Mouse (Mus musculus) lung, adult 2 months (tissue): Measurements from ENCODE around the gene Nod1. TPM values are rescaled to one million over a fixed set of nuclear protein-coding genes. Genes with fewer than 3 reads are reported as not detected.

ENCODE experiments used
- DNase-seq: peaks from one replicate; pipeline ENCODE4 v3.0.0; 2022
- H3K4me1 ChIP-seq: fragments of 200-500 bp; 2 replicates; pipeline ENCODE4 v1.6.1; 2011; ENCODE audit warnings: low read length; ENCODE audit not compliant: control insufficient read depth, insufficient read depth
- H3K4me3 ChIP-seq: fragments of 200-500 bp; replicated peaks from 2 replicates; pipeline ENCODE3; 2011; ENCODE audit warnings: low read depth, mild to moderate bottlenecking, control low read depth, low read length; ENCODE audit errors: extremely low read depth
- CTCF ChIP-seq: fragments of 200-500 bp; IDR thresholded peaks from 2 replicates; pipeline ENCODE4 v1.5.1; 2011; ENCODE audit warnings: mild to moderate bottlenecking, low read length, control low read depth; ENCODE audit not compliant: insufficient read depth
- POLR2A ChIP-seq: fragments of 200-500 bp; IDR thresholded peaks from 2 replicates; pipeline ENCODE4 v1.6.1; 2011; ENCODE audit warnings: low read depth, mild to moderate bottlenecking, control low read depth, low read length, borderline replicate concordance; ENCODE audit errors: extremely low read depth
- WGBS: fragments of 180-500 bp; shearing (Covaris S2); methylation state at CpG from one replicate; pipeline ENCODE4 v1.1.7; 2018; 5-methylcytosine and 5-hydroxymethylcytosine counted together
- polyA plus RNA-seq: library from polyadenylated mRNA; depleted of rRNA; stranded (reverse); fragments of >200 nt; gene quantifications from 2 replicates; pipeline ENCODE4 v1.2.3, GENCODE M21; 2012

The Nod1 gene
- polyA plus RNA-seq, 1 experiment, result 66.0 TPM

GRCm38 (mm10) chr6:55009391-55010230, 37.2 kb upstream of the Nod1 start:
- 42% methylated on average over 16 of the region's 16 CpGs for WGBS
- H3K4me3 ChIP-seq, result no peak overlapping the region
- DNase-seq, result no peak

GRCm38 (mm10) chr6:55008401-55008800, 36.0 kb upstream of the Nod1 start:
- no peaks in the 10 kb centered on the region for H3K4me1 ChIP-seq
- 87% methylated on average over 8 of the region's 8 CpGs for WGBS
- H3K4me3 ChIP-seq, result no peak overlapping the region
- DNase-seq, result no peak
- TF ChIP-seq POLR2A (no peak), CTCF (no peak)

More at GRCm38 (mm10) chr6:55009391-55010230, 37.2 kb upstream of the Nod1 start:
- TF ChIP-seq POLR2A, result no peak
- no peak for TF ChIP-seq CTCF
- no peaks in the 10 kb centered on the region for H3K4me1 ChIP-seq

- whole genome bisulfite sequencing, result 41% methylated on average over 4 of the region's 4 CpGs
- DNase-seq, result no peak
- no peak overlapping the region for H3K4me3 ChIP-seq
- TF ChIP-seq POLR2A, result no peak
- no peak for TF ChIP-seq CTCF
- no peaks in the 10 kb centered on the region for H3K4me1 ChIP-seq
Observed at GRCm38 (mm10) chr6:55003559-55003958, 31.1 kb upstream of the Nod1 start.

- no peak for DNase-seq
- 66% methylated on average over 4 of the region's 4 CpGs for WGBS
- H3K4me3 ChIP-seq, result no peak overlapping the region
- TF ChIP-seq CTCF (no peak), POLR2A (no peak)
- H3K4me1 ChIP-seq, result no peaks in the 10 kb centered on the region
Observed at GRCm38 (mm10) chr6:55002438-55002837, 30.0 kb upstream of the Nod1 start.

GRCm38 (mm10) chr6:55001320-55001719, 28.9 kb upstream of the Nod1 start:
- Histone ChIP-seq H3K4me3 (no peak overlapping the region), H3K4me1 (no peaks in the 10 kb centered on the region)
- DNase-seq, result no peak
- TF ChIP-seq CTCF, result no peak
- no peak for TF ChIP-seq POLR2A
- 80% methylated on average over 4 of the region's 4 CpGs for WGBS

GRCm38 (mm10) chr6:54997726-54998125, 25.3 kb upstream of the Nod1 start:
- Histone ChIP-seq H3K4me1 (peaks cover 2% of the 10 kb centered on the region; the same call in 1 of the 2 replicates), H3K4me3 (no peak overlapping the region)
- no peak for DNase-seq
- TF ChIP-seq CTCF (no peak), POLR2A (no peak)
- WGBS, result 76% methylated on average over 6 of the region's 6 CpGs

GRCm38 (mm10) chr6:54996361-54996760, 23.9 kb upstream of the Nod1 start:
- WGBS, result 91% methylated on average over 3 of the region's 3 CpGs
- peaks cover 6% of the 10 kb centered on the region; the same call in 1 of the 2 replicates for H3K4me1 ChIP-seq
- no peak for TF ChIP-seq POLR2A
- no peak for TF ChIP-seq CTCF
- DNase-seq, result no peak
- no peak overlapping the region for H3K4me3 ChIP-seq

- peak; percentile 76; the same call in 1 of the 2 replicates for TF ChIP-seq POLR2A
- peak; percentile 80 for TF ChIP-seq CTCF
- WGBS, result under 1% methylated on average over 41 of the region's 41 CpGs
- H3K4me1 ChIP-seq, result peaks cover 6% of the 10 kb centered on the region; the same call in 1 of the 2 replicates
- H3K4me3 ChIP-seq, result peak within 1 kb of the TSS; percentile 69
- DNase-seq, result peak; percentile 94
Observed at GRCm38 (mm10) chr6:54992734-54993260, 20.4 kb upstream of the Nod1 start, which contains the start of gene Ggct. TSS of gene Ggct (minus strand) at chr6:54992950.

GRCm38 (mm10) chr6:54992141-54992540, 19.7 kb upstream of the Nod1 start:
- Histone ChIP-seq H3K4me1 (peaks cover 6% of the 10 kb centered on the region; the same call in 1 of the 2 replicates), H3K4me3 (peak overlapping the region; percentile 69)
- no peak for TF ChIP-seq POLR2A
- no peak for TF ChIP-seq CTCF
- 3% methylated on average over 7 of the region's 7 CpGs for WGBS
- no peak for DNase-seq

- H3K4me3 ChIP-seq, result no peak overlapping the region
- H3K4me1 ChIP-seq, result peaks cover 6% of the 10 kb centered on the region; the same call in 1 of the 2 replicates
- TF ChIP-seq CTCF (no peak), POLR2A (no peak)
- no peak for DNase-seq
- WGBS, result 70% methylated on average over 2 of the region's 2 CpGs
Observed at GRCm38 (mm10) chr6:54991189-54991588, 18.8 kb upstream of the Nod1 start.

- H3K4me3 ChIP-seq, result no peak overlapping the region
- no peak for DNase-seq
- TF ChIP-seq POLR2A (no peak), CTCF (no peak)
- peaks cover 5% of the 10 kb centered on the region; the same call in 1 of the 2 replicates for H3K4me1 ChIP-seq
- WGBS, result 94% methylated on average over 6 of the region's 6 CpGs
Observed at GRCm38 (mm10) chr6:54988141-54988540, 15.7 kb upstream of the Nod1 start.
